Mouse (Mus musculus) midbrain, postnatal 0 days (tissue): Measurements from ENCODE around the gene Nup133. TPM values are rescaled to one million over a fixed set of nuclear protein-coding genes. Genes with fewer than 3 reads are reported as not detected.
"Not testable (repeated sequence)": the region's sequence is repeated elsewhere in the genome, so short reads cannot be mapped to it uniquely, and the experiment has no call there.

Experiments
- ATAC-seq: fragments of 200-750 bp; cut with Nextera tagmentation; 2 replicates; pipeline ENCODE4 v1.8.0; 2017; ENCODE audit warnings: moderate number of reproducible peaks, mild to moderate bottlenecking, moderate TSS enrichment, moderate library complexity; ENCODE audit not compliant: low FRiP score
- DNase-seq: peaks from one replicate; pipeline ENCODE4 v3.0.0-alpha.2; 2015; ENCODE audit warnings: low spot score
- H3K27ac ChIP-seq: fragments of 300-500 bp; sonication (generic); 2 replicates; pipeline ENCODE4 v1.5.1; 2014; ENCODE audit warnings: low read depth, mild to moderate bottlenecking, low read length, mixed read lengths
- H3K27me3 ChIP-seq: fragments of 300-500 bp; sonication (generic); 2 replicates; pipeline ENCODE4 v1.6.1; 2014; ENCODE audit warnings: low read length, control low read depth, mixed read lengths; ENCODE audit not compliant: insufficient read depth
- H3K36me3 ChIP-seq: fragments of 300-500 bp; sonication (generic); 2 replicates; pipeline ENCODE4 v1.6.1; 2014; ENCODE audit warnings: low read length, control low read depth, mixed read lengths; ENCODE audit not compliant: insufficient read depth
- H3K4me1 ChIP-seq: fragments of 300-500 bp; sonication (generic); 2 replicates; pipeline ENCODE4 v1.6.1; 2014; ENCODE audit warnings: mild to moderate bottlenecking, control low read depth, antibody characterized with exemption, low read length, mixed read lengths; ENCODE audit not compliant: insufficient read depth
- H3K4me2 ChIP-seq: fragments of 300-500 bp; sonication (generic); 2 replicates; pipeline ENCODE4 v1.6.1; 2014; ENCODE audit warnings: low read depth, mild to moderate bottlenecking, low read length, mixed read lengths; ENCODE audit not compliant: poor library complexity, severe bottlenecking
- H3K4me3 ChIP-seq: fragments of 300-500 bp; sonication (generic); 2 replicates; pipeline ENCODE4 v1.5.1; 2014; ENCODE audit warnings: low read depth, mild to moderate bottlenecking, low read length, moderate library complexity
- H3K9ac ChIP-seq: fragments of 300-500 bp; sonication (generic); replicated peaks from 2 replicates; pipeline ENCODE4 v1.6.1; 2014; ENCODE audit warnings: mild to moderate bottlenecking, low read length, moderate library complexity, mixed read lengths; ENCODE audit not compliant: poor library complexity, severe bottlenecking
- H3K9me3 ChIP-seq: fragments of 300-500 bp; sonication (generic); 2 replicates; pipeline ENCODE4 v1.6.1; 2016; ENCODE audit warnings: low read length, control low read depth
- CTCF ChIP-seq: IDR thresholded peaks from 2 replicates; pipeline ENCODE4 v1.5.1; 2016; ENCODE audit warnings: antibody characterized with exemption, mild to moderate bottlenecking
- WGBS: fragments of 180-500 bp; shearing (Covaris S2); extraction: QIAGEN DNeasy Blood & Tissue Kit; methylation state at CpG from one replicate; pipeline ENCODE4 v1.1.7; 2014; 5-methylcytosine and 5-hydroxymethylcytosine counted together
- polyA plus RNA-seq: library from polyadenylated mRNA; unstranded; fragments of >200 nt; fragmentation: Nextera tagmentation; extraction: Ambion mirVana; gene quantifications from 2 replicates; pipeline ENCODE4 v1.2.1, GENCODE M21; 2015
- total RNA-seq: library from RNA; depleted of rRNA; stranded (reverse); fragments of >200 nt; gene quantifications from 2 replicates; pipeline ENCODE4 v1.2.3, GENCODE M21; 2014

The Nup133 gene
- total and polyA plus RNA-seq, 2 experiments from 2014 or later = 16.1 to 19.4 TPM

DNA sequence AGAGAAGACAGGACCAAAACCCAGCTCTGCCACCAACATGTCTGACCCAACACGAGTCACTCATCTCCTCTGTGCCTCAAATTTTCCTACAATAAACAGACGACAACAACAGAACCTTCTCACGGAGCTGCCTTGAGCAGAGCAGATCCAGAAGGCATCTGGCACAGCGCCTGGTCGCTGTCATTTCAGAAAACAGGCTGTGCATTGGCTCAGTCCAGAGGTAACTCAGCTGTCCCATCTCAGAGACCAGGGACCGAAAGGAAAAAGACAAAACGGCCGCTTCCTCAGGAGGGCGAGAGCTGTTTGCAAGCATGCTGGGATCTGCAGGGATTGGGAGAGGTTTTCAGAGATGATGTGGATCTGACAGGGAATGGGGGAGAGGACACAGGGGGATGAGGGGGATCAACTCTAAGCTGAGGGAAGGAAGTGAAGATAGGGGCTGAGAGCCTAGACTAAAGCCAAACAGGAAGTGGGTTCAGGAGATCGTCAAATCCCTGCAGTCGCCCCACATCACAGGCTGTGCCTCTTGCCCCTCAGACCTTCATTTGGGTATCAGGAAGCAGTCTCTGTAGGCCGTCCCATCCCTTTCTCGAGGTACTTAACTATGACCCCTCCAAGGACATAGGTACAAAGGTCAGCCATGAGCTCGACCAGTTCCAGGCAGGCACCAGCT is 29.2 kb upstream of the Nup133 start:
- H3K4me3 ChIP-seq = no peak overlapping the region
- peaks cover 5% of the 10 kb centered on the region; the same call in 1 of the 2 replicates for H3K4me1 ChIP-seq
- H3K4me2 ChIP-seq = no peak overlapping the region
- DNase-seq (no peak), ATAC-seq (no peak)
- no peaks in the 10 kb centered on the region for H3K9me3 ChIP-seq
- no peak overlapping the region for H3K27ac ChIP-seq
- H3K9ac ChIP-seq = no peak overlapping the region
- 75% methylated on average over 14 of the region's 14 CpGs for WGBS
- TF ChIP-seq CTCF = no peak
- peaks cover 3% of the 10 kb centered on the region; the same call in 1 of the 2 replicates for H3K36me3 ChIP-seq
- no peaks in the 10 kb centered on the region for H3K27me3 ChIP-seq

- Histone ChIP-seq H3K9me3 (no peaks in the 10 kb centered on the region), H3K4me3 (no peak overlapping the region), H3K4me1 (peaks cover 5% of the 10 kb centered on the region; the same call in 1 of the 2 replicates), H3K9ac (no peak overlapping the region), H3K4me2 (no peak overlapping the region), H3K27me3 (no peaks in the 10 kb centered on the region), H3K27ac (no peak overlapping the region), H3K36me3 (peaks cover 3% of the 10 kb centered on the region; the same call in 1 of the 2 replicates)
- ATAC-seq (no peak), DNase-seq (no peak)
- WGBS = 89% methylated on average over 4 of the region's 4 CpGs
- no peak for TF ChIP-seq CTCF
These were observed 28.4 kb upstream of the Nup133 start for GRCm38 (mm10) chr8:123977499-123977898.

GRCm38 (mm10) chr8:123973495-123973894 is 24.4 kb upstream of the Nup133 start:
- no peaks in the 10 kb centered on the region for H3K27me3 ChIP-seq
- H3K4me2 ChIP-seq = no peak overlapping the region
- H3K27ac ChIP-seq = no peak overlapping the region
- H3K4me1 ChIP-seq = no peaks in the 10 kb centered on the region
- no peak overlapping the region for H3K9ac ChIP-seq
- DNase-seq (no peak), ATAC-seq (no peak)
- 87% methylated on average over 1 of the region's 1 CpGs for WGBS
- TF ChIP-seq CTCF = no peak
- H3K4me3 ChIP-seq = no peak overlapping the region
- peaks cover 17% of the 10 kb centered on the region for H3K36me3 ChIP-seq
- H3K9me3 ChIP-seq = no peaks in the 10 kb centered on the region

GRCm38 (mm10) chr8:123966896-123967295 is 17.8 kb upstream of the Nup133 start:
- no peaks in the 10 kb centered on the region for H3K4me1 ChIP-seq
- peak; percentile 58 for TF ChIP-seq CTCF
- no peak overlapping the region for H3K4me2 ChIP-seq
- H3K9me3 ChIP-seq = no peaks in the 10 kb centered on the region
- H3K36me3 ChIP-seq = peaks cover 43% of the 10 kb centered on the region
- H3K27ac ChIP-seq = no peak overlapping the region
- DNase-seq (peak; percentile 61), ATAC-seq (no peak)
- H3K9ac ChIP-seq = no peak overlapping the region
- no peak overlapping the region for H3K4me3 ChIP-seq
- H3K27me3 ChIP-seq = no peaks in the 10 kb centered on the region
- WGBS = 64% methylated on average over 2 of the region's 2 CpGs

DNA sequence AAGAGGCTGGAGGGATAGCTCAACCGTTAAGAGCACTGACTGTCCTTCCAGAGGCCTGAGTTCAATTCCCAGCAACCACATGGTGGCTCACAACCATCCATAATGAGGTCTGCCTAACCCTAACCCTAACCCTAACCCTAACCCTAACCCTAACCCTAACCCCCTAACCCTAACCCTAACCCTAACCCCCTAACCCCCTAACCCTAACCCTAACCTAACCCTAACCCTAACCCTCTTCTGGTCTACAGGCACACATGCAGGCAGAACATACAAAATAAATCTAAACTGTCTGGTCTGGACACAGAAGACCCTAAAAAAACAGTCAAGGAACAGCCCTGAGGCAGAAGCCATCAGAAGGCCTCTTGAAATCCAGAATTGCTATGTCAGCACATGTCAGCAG is 12.3 kb upstream of the Nup133 start:
- Histone ChIP-seq H3K36me3 (peaks cover 51% of the 10 kb centered on the region), H3K9me3 (no peaks in the 10 kb centered on the region), H3K27me3 (no peaks in the 10 kb centered on the region), H3K4me3 (no peak overlapping the region), H3K4me1 (no peaks in the 10 kb centered on the region), H3K9ac (no peak overlapping the region), H3K27ac (no peak overlapping the region), H3K4me2 (no peak overlapping the region)
- no peak for DNase-seq
- ATAC-seq = no peak
- TF ChIP-seq CTCF = no peak
- WGBS = 71% methylated on average over 1 of the region's 1 CpGs

GRCm38 (mm10) chr8:123960556-123960955 is 11.5 kb upstream of the Nup133 start:
- not testable (repeated sequence) for H3K27me3 ChIP-seq, H3K9me3 ChIP-seq, H3K27ac ChIP-seq, H3K9ac ChIP-seq, ATAC-seq, H3K4me2 ChIP-seq, H3K4me3 ChIP-seq, DNase-seq, H3K4me1 ChIP-seq
- H3K36me3 ChIP-seq = peaks cover 47% of the 10 kb centered on the region
- 72% methylated on average over 5 of the region's 5 CpGs for WGBS
